Mouse (Mus musculus) G1E (cell line): ENCODE measurements at regions not wholly inside any gene's neighbourhood (a gene's known extent, or its start where the extent isn't known, plus 50 kb on each side); places are given as distances from the start of the nearest gene placed in this dataset.

ENCODE experiments used
- CTCF ChIP-seq: IDR thresholded peaks from 2 replicates; pipeline ENCODE4 v1.5.1; 2012; ENCODE audit warnings: low read depth, low read length, inconsistent platforms, mixed read lengths
- GATA1 ChIP-seq: IDR thresholded peaks from 2 replicates; pipeline ENCODE4 v1.6.1; 2012; ENCODE audit warnings: borderline replicate concordance, low read length, inconsistent platforms, mixed read lengths
- GATA2 ChIP-seq: IDR thresholded peaks from 2 replicates; pipeline ENCODE4 v1.6.1; 2012; ENCODE audit warnings: low read depth, low read length, inconsistent platforms, borderline replicate concordance
- POLR2AphosphoS5 ChIP-seq: IDR thresholded peaks from 2 replicates; pipeline ENCODE4 v1.6.1; 2012; ENCODE audit warnings: low read depth, low read length, inconsistent platforms; ENCODE audit not compliant: insufficient replicate concordance
- TAL1 ChIP-seq: conservative IDR thresholded peaks from 2 replicates; pipeline ENCODE4 v1.6.1; 2012; ENCODE audit warnings: low read depth, low read length, inconsistent platforms, mixed read lengths

DNA sequence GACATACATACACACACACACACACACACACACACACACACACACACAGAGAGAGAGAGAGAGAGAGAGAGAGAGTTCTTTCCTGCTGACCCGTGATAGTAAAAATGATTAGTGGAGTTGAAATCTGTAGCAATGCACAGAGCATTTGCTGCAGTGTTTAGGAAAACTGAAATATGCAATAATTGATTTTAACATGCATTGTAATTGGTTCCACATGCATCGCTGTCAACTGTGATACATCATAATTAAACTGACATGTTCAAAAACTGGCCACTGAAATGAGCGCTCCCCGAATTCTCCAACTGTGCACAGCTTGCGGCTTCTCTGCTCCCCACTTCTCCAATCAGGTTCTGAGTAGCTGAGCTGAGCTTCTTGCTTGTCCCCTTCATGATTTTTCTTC, 265.4 kb downstream of the Pax1 start:
- no peak for TF ChIP-seq CTCF
- no peak for TF ChIP-seq GATA1
- no peak for TF ChIP-seq TAL1
- no peak for TF ChIP-seq GATA2
- no peak for TF ChIP-seq POLR2AphosphoS5
